Mouse (Mus musculus) urinary bladder, postnatal 4 days (tissue): ENCODE data around the gene Golga1.
A peak's percentile ranks its signal among the peaks of the same experiment; 100 is the strongest.
"Not testable (repeated sequence)": the region's sequence is repeated elsewhere in the genome, so short reads cannot be mapped to it uniquely, and the experiment has no call there.

Source experiments
- DNase-seq, 2 experiments: peaks; one replicate each; pipeline ENCODE4 v3.0.0; 2021 to 2022; ENCODE audit warnings: low spot score in 2 of 2

Gene Golga1

DNA sequence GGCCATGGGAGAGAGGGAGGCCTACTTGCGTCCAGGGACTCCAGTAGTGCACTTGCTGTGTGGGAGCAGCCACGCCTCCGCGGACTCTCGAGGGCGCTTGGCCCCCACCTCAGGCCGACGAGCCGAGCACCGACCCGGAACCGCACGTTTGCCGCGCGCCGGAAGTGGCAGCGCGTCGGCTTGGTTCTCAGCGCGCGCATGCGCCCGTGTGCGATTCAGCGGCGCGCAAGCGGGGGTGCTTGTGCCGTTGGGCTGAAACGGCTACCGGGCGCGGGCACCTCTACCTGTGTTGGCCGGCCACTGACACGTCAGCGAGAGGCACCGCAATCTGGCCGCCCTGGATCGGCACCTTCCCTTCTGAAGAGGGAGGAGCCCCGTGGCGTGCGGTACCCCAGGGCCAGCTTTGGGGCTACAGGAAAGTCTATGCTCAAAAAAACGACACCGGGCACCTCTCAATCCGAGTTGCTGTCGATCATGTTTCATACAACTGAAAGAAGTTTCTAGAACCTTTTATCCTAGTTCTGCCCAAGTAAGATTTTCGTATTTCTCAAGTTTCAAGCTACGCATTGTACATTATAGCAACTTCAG is at the start of gene Golga1:
Gene Golga1 (minus strand): TSS at position 142 of the 588 bp plus-strand sequence.
- DNase-seq, result peak; percentile 90 to 91

DNA sequence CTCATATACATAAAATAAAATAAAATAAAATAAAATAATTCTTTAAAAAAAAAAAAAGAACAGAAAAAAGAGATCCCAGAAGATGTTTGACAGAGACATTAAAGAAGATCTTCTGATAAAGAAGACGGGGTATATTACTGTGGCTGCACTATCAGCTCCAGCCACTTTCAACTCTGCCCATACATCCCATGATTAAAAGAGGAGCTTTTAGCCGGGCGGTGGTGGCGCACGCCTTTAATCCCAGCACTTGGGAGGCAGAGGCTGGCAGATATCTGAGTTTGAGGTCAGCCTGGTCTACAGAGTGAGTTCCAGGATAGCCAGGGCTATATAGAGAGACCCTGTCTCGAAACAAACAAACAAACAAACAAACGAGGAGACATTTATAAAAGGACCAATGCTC is 48.8 kb upstream of the Golga1 start:
- DNase-seq, result no peak

DNA sequence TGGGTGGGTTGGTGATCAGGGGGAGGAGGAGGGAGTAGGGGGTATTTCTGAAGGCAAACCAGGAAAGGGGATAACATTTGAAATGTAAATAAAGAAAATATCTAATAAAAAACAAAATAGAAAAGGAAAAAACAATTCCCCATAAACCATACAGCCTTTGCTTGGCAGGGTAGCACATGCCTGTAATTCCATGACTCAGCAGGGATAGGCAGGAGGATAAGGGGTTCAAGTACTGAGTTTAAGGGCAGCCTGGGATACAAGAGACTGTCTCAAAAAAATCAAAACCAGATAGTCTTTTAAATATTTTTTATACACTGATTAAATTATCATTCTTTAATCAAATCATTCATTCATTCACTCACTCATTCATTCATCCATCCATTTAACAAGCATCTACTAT is 45.2 kb upstream of the Golga1 start:
- no peak for DNase-seq

DNA sequence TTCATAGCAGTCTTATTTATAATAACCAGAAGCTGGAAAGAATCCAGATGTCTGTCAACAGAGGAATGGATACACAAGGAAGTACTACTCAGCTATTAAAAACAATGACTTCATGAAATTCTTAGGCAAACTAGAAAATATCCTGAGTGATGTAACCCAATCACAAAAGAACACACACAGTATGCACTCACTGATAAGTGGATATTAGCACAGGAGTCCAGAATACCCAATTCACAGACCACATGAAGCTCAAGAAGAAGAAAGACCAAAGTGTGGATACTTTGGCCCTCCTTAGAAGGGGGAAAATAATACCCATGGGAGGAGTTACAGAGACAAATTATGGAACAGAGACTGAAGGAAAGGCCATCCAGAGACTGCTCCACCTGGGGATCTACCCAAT is 44.4 kb upstream of the Golga1 start:
- DNase-seq, result not testable (repeated sequence)

DNA sequence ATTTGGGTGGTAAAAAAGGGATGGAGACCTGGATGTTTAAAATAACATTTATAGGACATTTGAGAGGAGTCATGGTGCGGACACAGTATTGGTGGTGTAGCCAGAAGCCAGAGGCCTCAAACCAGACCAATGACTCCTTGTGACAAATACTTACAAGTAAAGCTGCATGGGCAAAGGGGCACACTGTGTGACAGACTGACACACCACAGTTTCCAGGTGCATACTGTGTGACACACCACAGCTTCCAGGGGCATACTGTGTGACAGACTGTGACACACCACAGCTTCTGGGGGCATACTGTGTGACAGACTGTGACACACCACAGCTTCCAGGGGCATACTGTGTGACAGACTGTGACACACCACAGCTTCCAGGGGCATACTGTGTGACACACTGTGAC is 34.6 kb upstream of the Golga1 start:
- DNase-seq, result not testable (repeated sequence)

DNA sequence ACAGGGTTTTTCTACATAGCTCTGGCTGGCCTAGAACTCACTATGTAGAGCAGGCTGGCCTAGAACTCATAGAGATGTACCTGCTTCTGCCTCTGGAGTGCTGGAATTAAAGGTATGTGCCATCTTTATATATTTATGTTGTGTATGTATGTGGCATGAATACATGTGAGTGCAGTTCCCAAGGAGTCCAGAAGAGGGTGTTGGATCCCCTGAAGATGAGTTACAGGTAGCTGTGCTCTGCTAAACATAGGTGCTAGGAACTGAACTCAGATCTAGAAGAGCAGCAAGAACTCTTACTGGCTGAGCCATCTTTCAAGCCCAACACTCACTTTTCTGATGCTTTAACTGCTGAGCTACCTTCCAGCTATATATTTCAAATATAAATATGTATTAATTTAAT is 32.7 kb upstream of the Golga1 start:
- DNase-seq, result no peak

DNA sequence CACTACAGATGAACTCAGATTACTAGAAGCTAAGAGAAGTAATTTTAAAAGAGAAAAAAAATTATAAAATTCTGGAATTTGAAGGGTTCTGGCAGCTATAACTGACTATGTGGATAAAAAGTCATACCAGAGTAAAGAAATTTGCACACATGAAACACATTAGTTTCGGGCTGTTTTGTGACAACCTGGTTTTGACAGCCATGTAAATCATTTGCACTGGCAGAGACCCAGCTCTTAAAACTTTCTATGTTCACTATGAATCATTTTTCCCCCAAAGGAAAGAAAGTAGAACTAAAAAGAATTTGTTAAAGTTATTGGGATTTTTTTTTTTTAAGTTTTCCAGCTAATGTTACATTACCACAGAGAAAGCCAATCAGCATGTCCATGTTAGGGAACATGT is 26.6 kb upstream of the Golga1 start:
- DNase-seq, result no peak

DNA sequence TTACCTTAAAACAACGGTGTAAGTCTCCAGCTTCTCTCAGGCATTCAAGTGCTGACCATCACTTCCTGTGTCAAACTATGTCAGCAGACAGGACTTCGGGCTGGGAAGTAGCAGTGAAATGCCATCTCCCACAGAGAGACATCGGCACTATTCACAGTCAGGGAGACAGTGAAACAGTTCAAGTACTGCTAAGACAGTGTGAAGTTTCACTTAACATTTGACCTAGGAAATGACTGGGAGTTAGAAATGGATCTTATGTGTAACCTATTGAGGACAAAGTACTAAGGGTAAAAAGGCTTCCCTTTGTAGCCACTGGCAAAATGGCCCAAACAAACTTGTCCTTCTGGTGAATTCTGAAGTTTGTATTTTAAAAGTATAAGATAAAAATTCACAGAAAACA is 17.4 kb upstream of the Golga1 start:
- DNase-seq, result no peak

DNA sequence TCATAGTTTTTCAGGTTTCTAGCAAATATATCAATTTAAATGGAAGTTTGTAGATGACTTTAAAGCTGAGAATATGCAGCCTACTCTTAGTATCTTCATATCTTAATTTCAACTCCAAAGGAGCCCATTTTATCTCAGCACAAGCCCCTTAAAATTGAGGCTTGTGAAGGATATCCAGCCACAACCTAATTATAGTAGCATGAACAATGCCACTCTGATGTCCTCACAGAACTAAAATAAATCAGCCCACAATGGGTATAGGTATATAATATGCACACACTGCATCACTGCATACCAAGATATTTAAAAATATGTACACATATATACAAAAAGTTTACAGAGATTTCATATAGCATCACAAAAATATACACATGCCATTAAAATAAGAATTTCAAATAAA is 5.3 kb upstream of the Golga1 start:
- DNase-seq, result no peak

DNA sequence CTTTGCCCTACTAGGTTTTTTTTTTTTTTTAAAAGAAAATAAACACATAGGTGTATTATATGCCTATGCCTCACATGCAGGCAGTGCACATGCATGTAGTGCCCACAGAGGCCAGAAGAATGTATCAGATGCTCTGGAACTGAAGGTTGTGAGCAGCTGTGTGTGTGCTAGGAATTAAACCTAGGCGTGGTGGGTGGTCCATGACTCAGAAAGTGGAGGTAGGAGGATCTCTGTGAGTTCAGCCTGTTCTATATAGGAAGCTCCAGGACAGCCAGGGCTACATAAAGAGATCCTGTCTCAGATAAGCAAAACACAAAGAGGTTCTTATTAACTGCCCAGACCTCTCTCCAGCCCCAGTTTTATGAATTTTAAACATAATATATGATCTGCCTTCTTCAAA is 3.8 kb upstream of the Golga1 start:
- DNase-seq, result no peak

DNA sequence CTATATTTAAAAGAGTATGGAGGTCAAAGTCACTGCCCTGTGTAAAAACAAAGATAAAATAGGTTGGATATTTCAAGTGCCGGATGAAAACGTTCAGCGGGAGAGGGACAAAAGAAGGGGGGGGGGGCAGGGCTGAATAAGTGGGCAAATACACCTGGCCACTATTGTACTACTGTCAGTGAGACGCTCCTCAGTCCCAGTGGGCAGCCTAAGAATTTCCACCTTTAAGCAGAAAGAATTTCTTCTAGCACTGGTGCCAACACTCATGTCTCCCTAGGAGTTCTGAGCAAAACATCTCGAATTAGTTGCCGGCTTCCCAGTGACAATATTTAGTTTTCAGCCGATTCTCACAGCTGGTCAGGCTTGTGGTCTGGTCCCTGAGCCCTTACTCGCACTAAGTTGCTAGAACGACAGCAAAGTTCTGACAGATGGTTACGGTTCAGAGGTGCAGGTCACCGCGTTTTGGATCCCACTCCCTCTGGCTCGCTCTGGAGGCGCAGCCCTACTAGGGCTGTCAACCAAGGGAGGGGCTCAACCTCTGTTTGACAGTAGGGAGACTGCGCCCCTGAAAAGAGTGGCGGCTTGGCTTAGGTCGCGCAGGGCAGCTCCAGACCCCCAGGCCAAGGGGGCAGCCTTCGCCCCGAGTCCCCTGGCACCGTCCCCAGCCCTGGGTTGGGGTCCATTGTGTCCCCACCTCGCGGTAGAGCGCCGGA is 498 bp downstream of the Golga1 start:
- peak in 1 of 2 experiments; percentile 58 for DNase-seq

DNA sequence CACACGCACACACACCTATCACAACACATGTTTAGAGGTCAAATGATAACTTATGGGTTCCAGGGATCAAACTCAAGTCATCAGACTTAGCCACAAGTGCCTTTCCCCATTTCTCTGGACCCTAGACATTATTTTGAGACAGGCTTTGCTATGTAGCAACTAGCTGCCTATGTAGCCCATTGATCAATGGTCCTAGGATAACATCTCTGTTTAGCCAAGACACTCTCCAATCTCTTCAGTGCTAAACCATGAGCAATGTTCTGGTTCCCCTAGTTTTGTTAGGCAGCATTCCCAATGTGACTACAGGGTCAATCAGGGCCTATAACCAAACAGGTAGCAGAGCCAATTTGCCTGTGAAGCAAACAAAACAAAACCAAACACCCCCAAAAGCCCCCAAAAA is 16.8 kb downstream of the Golga1 start:
- no peak for DNase-seq

DNA sequence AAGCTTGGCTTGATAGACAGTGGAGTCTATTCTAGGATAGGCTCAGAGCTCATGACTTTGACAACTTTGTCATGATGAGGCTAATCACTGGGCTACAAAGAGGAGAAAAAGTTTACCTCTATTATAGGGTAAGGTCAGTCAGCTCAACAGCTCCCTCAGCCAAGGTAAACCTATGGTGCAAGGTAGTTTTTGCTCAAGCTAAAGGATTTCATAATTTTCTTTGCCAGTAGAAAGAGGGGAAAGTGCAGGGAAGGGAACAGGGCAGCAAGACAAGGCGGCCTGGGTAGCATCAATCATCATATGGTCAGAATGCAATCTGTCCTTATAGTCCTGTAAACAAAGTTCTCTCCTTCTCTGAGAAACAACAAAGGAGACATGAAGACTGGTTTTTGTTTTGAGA is 25.1 kb downstream of the Golga1 start:
- DNase-seq, result no peak

DNA sequence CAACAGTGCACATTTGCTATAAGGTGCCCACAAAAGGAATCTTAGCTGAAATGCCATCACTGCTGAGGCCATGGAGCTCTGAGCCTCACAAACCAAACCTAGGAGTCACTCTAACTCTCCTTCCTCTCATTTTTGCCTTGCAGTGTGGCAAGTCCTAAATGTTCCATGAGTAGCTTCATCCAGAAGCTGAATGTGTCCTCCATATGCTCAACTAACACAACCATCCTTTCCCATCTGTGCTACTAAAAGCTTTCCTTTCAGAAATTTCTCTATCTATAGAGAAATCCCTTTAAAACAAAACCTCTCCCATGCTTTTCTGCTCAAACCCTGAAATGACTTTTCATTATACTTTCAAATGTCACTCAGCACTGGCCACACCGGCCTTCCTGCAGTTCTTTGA is 33.7 kb downstream of the Golga1 start:
- DNase-seq, result no peak

DNA sequence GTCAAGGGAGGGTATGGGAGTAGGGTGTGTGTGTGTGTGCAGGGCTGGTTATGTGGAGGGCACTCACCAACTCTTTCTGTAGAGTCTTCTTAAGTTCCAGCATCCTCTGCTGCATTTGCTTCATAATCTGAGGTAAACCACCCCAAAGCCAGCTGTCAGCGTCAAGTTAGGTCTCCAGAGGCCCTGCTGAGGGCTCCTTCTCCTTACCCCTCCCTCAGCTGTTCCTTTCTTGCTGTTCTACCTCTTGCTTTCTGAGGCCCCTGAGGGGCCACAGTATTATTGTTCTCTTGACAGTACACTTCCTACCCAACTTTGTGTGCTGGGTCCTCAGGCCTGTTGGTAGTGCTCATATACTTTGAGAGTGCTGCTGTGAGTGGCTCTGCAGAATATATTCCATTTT is 45.3 kb downstream of the Golga1 start:
- no peak for DNase-seq

DNA sequence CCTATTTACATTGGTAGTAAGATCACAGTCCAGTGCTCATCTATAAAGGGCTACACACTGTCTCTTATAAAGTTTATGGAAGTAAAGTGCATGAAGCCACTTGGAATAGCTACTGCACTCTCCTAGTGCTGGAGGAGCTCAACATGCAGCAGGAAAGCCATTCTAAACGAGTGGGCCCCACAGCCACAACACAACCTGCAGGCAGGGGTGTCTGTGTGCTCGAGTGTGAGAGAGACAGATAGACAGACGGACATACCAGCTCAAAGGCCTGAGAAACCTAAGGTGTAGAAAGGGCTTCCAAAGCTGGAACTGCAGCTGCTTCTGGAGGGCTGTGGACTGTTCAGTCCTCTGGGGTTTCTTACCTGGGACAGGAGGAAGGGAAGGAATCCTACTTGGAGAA is 48.8 kb downstream of the Golga1 start:
- DNase-seq, result no peak

DNA sequence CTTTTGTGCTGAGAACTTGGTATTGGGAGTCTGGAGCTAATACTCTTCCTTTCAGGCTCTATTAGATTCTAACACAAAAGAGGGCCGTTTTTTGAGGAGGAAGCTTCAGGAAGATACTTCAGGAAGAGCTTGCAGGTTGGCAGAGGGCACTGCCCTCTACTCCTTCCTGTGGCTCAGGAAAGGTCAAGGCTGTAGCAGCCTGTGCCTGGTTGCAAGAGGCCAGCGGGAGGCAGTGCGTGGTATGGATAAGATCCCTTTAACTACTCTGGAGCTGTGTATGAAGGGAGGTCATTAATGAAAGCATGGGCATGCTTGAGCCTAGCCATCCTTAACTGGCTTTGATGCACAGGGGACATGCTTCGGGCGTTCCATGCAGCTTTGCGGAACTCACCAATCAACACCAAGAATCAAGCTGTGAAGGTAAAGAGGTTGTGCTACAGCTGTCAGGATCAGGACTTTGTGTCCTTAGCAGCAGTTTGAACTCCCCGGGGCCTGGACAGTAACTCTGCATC is 52.5 kb downstream of the Golga1 start:
- no peak for DNase-seq

DNA sequence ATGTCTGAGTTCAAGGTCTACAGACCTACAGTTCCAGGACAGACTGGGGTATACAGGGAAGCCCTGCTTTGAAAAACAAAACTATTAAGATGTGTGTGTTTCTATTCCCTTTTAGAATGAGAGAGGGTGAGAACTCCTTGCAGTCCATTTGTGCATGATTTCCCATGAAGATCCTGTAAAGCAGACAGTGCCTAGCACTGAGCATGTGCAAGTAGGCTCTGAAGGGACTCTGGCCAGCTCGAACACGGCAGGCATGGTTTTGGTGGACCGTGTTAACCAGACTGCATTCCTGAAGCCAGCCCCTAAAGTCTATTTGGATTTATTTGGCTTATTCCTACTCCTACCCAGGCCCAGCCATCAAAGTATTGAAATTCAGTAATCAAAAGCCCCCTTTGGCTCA is 53.4 kb downstream of the Golga1 start:
- no peak for DNase-seq

DNA sequence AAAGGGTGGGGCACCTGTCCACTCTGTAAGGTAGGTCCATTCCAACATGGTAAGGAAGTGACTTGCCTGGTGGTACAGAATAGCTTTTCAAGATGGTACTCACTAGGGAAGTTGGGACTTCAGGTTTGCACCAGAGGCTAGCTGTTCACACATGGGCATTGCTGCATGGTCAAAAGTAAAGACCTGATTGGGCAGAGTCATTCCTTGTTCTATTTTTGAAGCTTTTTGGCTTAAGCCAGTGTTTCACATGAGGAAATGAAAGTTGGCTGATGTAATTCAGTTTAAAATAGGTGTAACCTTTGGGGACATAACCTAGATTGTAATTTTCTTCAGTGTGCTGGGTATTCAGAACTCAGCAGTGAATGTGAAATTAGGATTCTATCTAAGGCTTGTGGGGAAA is 54.1 kb downstream of the Golga1 start:
- DNase-seq, result no peak

DNA sequence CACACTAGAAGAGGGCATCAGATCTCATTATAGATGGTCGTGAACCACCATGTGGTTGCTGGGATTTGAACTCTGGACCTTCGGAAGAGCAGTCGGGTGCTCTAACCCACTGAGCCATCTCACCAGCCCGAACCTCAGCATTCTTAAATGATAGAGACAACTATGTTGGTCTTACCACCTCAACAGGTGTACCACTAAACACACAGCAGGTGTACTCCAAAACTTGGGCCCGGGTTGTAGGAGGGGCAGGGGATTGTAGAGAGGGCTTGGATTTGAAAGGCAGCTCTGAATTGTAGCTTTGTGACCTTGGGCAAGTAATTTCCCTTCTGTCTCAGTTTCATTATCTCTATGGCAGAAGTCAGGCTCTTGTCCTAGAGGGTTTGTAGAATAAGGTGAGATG is 55.2 kb downstream of the Golga1 start:
- DNase-seq, result not testable (repeated sequence)

DNA sequence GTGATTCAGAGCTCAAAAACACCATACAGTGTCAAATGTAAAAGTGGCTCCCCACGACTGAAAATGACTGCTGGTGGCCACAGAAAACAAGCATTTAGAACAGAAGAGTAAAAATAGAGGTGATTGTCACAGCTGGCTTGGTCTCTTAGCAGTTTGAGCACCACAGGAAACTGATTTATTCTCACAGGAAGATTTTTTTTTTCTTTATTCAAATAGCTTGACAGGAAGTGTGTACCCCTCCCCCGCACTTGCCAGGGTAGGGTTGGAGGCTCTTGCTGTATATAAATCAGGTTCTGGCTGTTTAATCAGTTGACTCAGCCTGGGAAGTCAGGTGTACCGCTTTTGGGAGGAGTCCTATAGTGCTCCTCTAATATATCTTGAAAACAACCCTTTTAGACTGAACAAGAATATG is 56.4 kb downstream of the Golga1 start:
- DNase-seq, result no peak

DNA sequence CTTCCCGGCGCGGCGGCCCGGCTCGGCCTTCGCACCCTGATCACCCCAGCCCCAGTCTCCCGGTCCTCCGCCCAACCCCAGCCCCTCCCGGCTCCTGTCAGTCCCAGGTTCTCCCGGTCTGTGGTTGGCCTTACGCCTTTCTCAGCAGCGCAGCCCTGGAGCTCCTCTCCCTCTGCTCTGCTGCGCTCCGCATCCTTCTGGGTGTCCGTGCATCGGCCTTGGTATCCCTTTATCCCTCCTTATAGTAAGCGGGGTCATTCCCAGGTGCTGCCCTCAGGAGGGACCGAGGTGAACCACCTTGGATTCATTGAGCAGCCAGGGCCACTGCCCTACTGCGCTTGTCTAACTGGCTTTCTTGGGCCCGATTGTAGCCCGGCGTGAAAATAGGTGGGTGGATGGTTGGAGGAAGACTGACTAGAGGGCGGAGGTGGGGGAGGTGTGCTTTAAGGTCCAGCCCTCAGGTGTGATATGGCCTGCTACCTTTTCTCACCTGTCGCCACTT is 56.9 kb downstream of the Golga1 start:
- no peak for DNase-seq

DNA sequence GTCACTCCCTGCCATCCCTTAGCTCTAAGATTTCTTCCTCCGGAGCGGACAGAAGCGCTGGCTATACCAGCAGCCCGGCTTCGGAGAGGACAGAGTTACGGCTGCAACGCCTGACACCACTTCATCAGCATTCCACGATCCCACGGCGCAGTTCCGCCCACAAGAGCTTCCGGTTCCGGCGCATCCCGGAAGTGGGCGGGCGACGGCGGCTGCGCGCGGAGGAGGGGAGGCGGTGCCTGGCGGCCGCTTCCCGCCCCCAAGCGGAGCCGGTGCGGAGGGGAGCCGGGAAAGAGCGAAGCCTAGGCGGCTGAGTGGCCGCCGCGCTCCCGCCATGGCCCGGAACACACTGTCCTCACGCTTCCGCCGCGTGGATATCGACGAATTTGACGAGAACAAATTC is 57.5 kb downstream of the Golga1 start:
- peak; percentile 92 to 94 for DNase-seq
